Mouse (Mus musculus) neural tube, embryonic 11.5 days (tissue): ENCODE results near the gene Cul9. TPM values are rescaled to one million over a fixed set of nuclear protein-coding genes. Genes with fewer than 3 reads are reported as not detected.
A peak's percentile ranks its signal among the peaks of the same experiment; 100 is the strongest.

Experiments used
- ATAC-seq: fragments of 200-750 bp; cut with Nextera tagmentation; 2 replicates; pipeline ENCODE4 v1.8.0; 2017; ENCODE audit warnings: moderate number of reproducible peaks, mild to moderate bottlenecking, moderate TSS enrichment, moderate library complexity; ENCODE audit not compliant: insufficient read depth, low FRiP score, low TSS enrichment
- DNase-seq: peaks from one replicate; pipeline ENCODE4 v3.0.0-alpha.2; 2015; ENCODE audit warnings: low spot score
- H3K27ac ChIP-seq: fragments of 300-500 bp; sonication (generic); 2 replicates; pipeline ENCODE4 v1.5.1; 2014; ENCODE audit warnings: low read depth, mild to moderate bottlenecking, low read length
- H3K27me3 ChIP-seq: fragments of 300-500 bp; sonication (generic); 2 replicates; pipeline ENCODE4 v1.6.1; 2014; ENCODE audit warnings: mild to moderate bottlenecking, low read length, mixed read lengths; ENCODE audit not compliant: control insufficient read depth, insufficient read depth
- H3K36me3 ChIP-seq: fragments of 300-500 bp; sonication (generic); 2 replicates; pipeline ENCODE4 v1.6.1; 2014; ENCODE audit warnings: mild to moderate bottlenecking, low read length, moderate library complexity, mixed read lengths; ENCODE audit not compliant: control insufficient read depth, insufficient read depth
- H3K4me1 ChIP-seq: fragments of 300-500 bp; sonication (generic); 2 replicates; pipeline ENCODE4 v1.6.1; 2014; ENCODE audit warnings: low read length, mixed read lengths; ENCODE audit not compliant: control insufficient read depth, insufficient read depth
- H3K4me2 ChIP-seq: fragments of 300-500 bp; sonication (generic); 2 replicates; pipeline ENCODE4 v1.6.1; 2014; ENCODE audit warnings: low read depth, mild to moderate bottlenecking, moderate library complexity
- H3K4me3 ChIP-seq: fragments of 300-500 bp; sonication (generic); 2 replicates; pipeline ENCODE4 v1.5.1; 2014; ENCODE audit warnings: low read depth, low read length
- H3K9ac ChIP-seq: fragments of 300-500 bp; sonication (generic); 2 replicates; pipeline ENCODE4 v1.6.1; 2014; ENCODE audit warnings: mild to moderate bottlenecking, low read length
- H3K9me3 ChIP-seq: fragments of 300-500 bp; sonication (generic); 2 replicates; pipeline ENCODE4 v1.6.1; 2016; ENCODE audit warnings: low read length; ENCODE audit not compliant: control insufficient read depth
- WGBS: fragments of 180-500 bp; shearing (Covaris S2); extraction: QIAGEN DNeasy Blood & Tissue Kit; methylation state at CpG from one replicate; pipeline ENCODE4 v1.1.7; 2014; 5-methylcytosine and 5-hydroxymethylcytosine counted together
- polyA plus RNA-seq: library from polyadenylated mRNA; unstranded; fragments of >200 nt; fragmentation: Nextera tagmentation; extraction: Ambion mirVana; gene quantifications from 2 replicates; pipeline ENCODE4 v1.2.1, GENCODE M21; 2014

Cul9 gene
- polyA plus RNA-seq, 1 experiment from 2014 or later: 4.4 TPM

- H3K27ac ChIP-seq: no peak overlapping the region
- no peak for DNase-seq
- H3K9me3 ChIP-seq: no peaks in the 10 kb centered on the region
- peaks cover 31% of the 10 kb centered on the region for H3K27me3 ChIP-seq
- ATAC-seq: no peak
- peaks cover 1% of the 10 kb centered on the region; the same call in 1 of the 2 replicates for H3K4me1 ChIP-seq
- H3K36me3 ChIP-seq: no peaks in the 10 kb centered on the region
- WGBS: 1% methylated on average over 32 of the region's 32 CpGs
- no peak overlapping the region for H3K9ac ChIP-seq
- H3K4me3 ChIP-seq: peak overlapping the region; percentile 21; the same call in 1 of the 2 replicates
- H3K4me2 ChIP-seq: peak overlapping the region; percentile 13
Measured at GRCm38 (mm10) chr17:46460673-46461072, 85.5 kb downstream of the Cul9 start.

GRCm38 (mm10) chr17:46458439-46458838, 87.7 kb downstream of the Cul9 start:
- WGBS: 31% methylated on average over 3 of the region's 3 CpGs
- DNase-seq: no peak
- Histone ChIP-seq H3K36me3 (no peaks in the 10 kb centered on the region), H3K4me2 (no peak overlapping the region), H3K4me3 (no peak overlapping the region), H3K27ac (no peak overlapping the region), H3K27me3 (peaks cover 44% of the 10 kb centered on the region), H3K4me1 (peaks cover 21% of the 10 kb centered on the region), H3K9me3 (no peaks in the 10 kb centered on the region), H3K9ac (no peak overlapping the region)
- no peak for ATAC-seq

- ATAC-seq: no peak
- no peak for DNase-seq
- Histone ChIP-seq H3K4me2 (no peak overlapping the region), H3K4me3 (no peak overlapping the region), H3K9me3 (no peaks in the 10 kb centered on the region), H3K36me3 (no peaks in the 10 kb centered on the region), H3K9ac (no peak overlapping the region), H3K27ac (no peak overlapping the region), H3K27me3 (peaks cover 49% of the 10 kb centered on the region), H3K4me1 (peaks cover 25% of the 10 kb centered on the region)
- 14% methylated on average over 10 of the region's 10 CpGs for WGBS
Measured at GRCm38 (mm10) chr17:46457791-46458190, 88.4 kb downstream of the Cul9 start.

DNA sequence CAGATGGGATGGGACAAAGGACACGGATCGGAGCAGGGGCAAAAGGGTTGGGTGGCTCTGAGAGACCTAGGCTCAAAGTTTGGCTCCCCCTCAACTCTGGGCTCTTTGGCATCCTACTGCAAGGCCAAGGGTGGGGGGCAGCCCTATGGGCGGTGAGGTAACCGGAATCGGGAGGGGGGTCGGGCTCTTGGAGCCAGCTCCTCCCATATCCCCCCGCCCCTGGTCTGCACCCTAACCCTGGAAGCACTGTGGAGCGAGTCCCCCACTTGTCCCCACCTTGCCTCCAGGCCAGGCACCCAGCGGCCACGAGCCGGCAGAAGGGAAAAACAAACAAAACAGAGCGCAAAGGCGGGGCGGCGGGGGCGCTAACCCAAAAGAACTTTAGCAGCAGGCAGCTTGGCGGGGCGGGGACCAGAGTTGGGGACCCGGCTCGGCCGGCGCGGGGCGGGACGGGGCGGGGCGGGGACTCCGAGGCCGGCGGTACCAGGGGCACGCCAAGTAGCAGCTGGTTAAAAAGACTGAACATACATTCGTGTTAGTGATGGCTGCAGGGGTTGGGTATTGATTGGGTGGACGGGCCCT, 91.0 kb downstream of the Cul9 start:
- Histone ChIP-seq H3K4me1 (peaks cover 27% of the 10 kb centered on the region), H3K9me3 (no peaks in the 10 kb centered on the region), H3K27me3 (peaks cover 37% of the 10 kb centered on the region), H3K36me3 (no peaks in the 10 kb centered on the region), H3K4me2 (peak overlapping the region; percentile 68), H3K9ac (peak overlapping the region; percentile 42), H3K4me3 (peak overlapping the region; percentile 36), H3K27ac (no peak overlapping the region)
- ATAC-seq: peak; percentile 40; the same call in 1 of the 2 replicates
- WGBS: 1% methylated on average over 33 of the region's 33 CpGs
- peak; percentile 68 for DNase-seq

DNA sequence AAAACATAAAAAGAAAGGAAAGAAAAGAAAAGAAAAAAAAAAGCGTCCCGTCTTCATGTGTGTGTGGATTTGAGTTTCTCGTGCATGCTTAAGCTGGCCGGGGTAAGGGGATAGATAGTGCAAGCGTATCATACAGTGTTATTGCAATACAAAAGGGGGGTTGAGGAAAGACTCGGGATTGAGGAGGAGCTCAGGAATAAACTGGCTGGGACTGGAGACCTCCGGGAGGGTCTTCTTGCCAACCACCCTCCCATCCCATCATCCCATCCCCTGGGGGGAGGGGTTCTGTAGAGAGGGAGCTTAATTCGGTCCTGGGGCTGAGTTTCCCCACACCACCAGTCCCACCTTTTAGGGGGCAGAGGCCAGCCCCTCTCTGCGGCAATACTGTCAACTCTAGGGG, 91.6 kb downstream of the Cul9 start:
- Histone ChIP-seq H3K4me3 (peak overlapping the region; percentile 36), H3K27ac (no peak overlapping the region), H3K4me1 (peaks cover 27% of the 10 kb centered on the region), H3K36me3 (no peaks in the 10 kb centered on the region), H3K9me3 (no peaks in the 10 kb centered on the region), H3K4me2 (peak overlapping the region; percentile 68), H3K27me3 (peaks cover 31% of the 10 kb centered on the region), H3K9ac (peak overlapping the region; percentile 42)
- DNase-seq: no peak
- 3% methylated on average over 9 of the region's 9 CpGs for WGBS
- ATAC-seq: peak; percentile 24; the same call in 1 of the 2 replicates

DNA sequence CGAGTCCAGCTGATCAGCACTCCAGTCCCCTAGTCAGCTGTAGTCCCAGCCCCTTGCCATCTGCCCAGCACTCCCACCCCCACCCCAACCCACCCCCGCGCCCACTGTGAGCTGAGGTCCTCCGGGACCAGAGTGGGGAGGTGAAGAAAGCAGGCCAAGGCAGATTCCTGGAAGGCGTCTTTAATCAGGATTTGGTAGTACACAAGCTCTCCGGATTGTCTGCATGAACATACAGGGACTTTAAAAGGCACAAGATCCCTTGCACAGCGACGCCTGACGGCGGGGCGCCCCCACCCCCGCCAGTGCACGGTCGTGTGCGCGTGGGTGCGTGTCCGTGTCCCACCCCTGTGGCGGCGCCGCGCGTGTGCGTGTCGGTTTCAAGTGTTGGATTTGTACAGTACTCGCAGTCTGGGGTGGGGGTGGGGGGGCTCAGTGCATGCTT, 92.2 kb downstream of the Cul9 start:
- Histone ChIP-seq H3K27me3 (peaks cover 30% of the 10 kb centered on the region), H3K36me3 (no peaks in the 10 kb centered on the region), H3K4me3 (peak overlapping the region; percentile 25), H3K9ac (peak overlapping the region; percentile 45), H3K9me3 (no peaks in the 10 kb centered on the region), H3K4me2 (peak overlapping the region; percentile 68), H3K4me1 (peaks cover 27% of the 10 kb centered on the region), H3K27ac (peak overlapping the region; percentile 64; the same call in 1 of the 2 replicates)
- DNase-seq: peak; percentile 38
- 1% methylated on average over 26 of the region's 26 CpGs for WGBS
- peak; percentile 28; the same call in 1 of the 2 replicates for ATAC-seq

GRCm38 (mm10) chr17:46453302-46453948, 92.8 kb downstream of the Cul9 start:
- DNase-seq (no peak), ATAC-seq (no peak)
- Histone ChIP-seq H3K4me2 (peak overlapping the region; percentile 68; the same call in 1 of the 2 replicates), H3K9me3 (no peaks in the 10 kb centered on the region), H3K4me1 (peaks cover 27% of the 10 kb centered on the region), H3K36me3 (no peaks in the 10 kb centered on the region), H3K9ac (no peak overlapping the region; the same call in 1 of the 2 replicates), H3K27me3 (peaks cover 30% of the 10 kb centered on the region), H3K4me3 (peak overlapping the region; percentile 25; the same call in 1 of the 2 replicates), H3K27ac (no peak overlapping the region; the same call in 1 of the 2 replicates)
- 6% methylated on average over 13 of the region's 13 CpGs for WGBS

DNA sequence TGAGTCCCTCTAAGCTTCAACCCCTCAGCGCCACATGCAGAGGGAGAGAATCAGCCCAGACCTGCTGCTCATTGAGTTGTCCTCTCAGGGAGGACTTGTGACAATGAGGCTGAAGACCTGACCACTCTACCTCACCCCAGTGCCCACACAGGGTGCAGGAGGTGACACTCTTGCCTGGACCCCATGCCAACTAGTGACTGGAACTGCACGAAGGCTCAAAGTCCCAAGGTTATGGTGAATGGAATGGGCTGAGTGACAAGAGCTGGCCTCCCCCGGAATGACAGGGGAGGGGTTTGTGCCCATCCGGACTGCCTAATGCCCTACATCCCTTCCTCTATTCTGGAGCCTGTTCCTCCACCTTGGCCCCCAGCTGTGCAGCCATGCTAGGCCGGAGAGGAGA, 93.5 kb downstream of the Cul9 start:
- no peak overlapping the region for H3K4me2 ChIP-seq
- no peak overlapping the region for H3K4me3 ChIP-seq
- H3K36me3 ChIP-seq: no peaks in the 10 kb centered on the region
- H3K27ac ChIP-seq: no peak overlapping the region
- H3K9ac ChIP-seq: no peak overlapping the region
- H3K9me3 ChIP-seq: no peaks in the 10 kb centered on the region
- H3K4me1 ChIP-seq: peaks cover 27% of the 10 kb centered on the region
- ATAC-seq (no peak), DNase-seq (no peak)
- peaks cover 30% of the 10 kb centered on the region for H3K27me3 ChIP-seq
- 34% methylated on average over 5 of the region's 5 CpGs for WGBS
